Mouse (Mus musculus) neutrophil, adult 5-6 weeks (primary cell): Measurements from ENCODE around the gene Rnd2. TPM values are rescaled to one million over a fixed set of nuclear protein-coding genes. Genes with fewer than 3 reads are reported as not detected.
"Not testable (repeated sequence)": the region's sequence is repeated elsewhere in the genome, so short reads cannot be mapped to it uniquely, and the experiment has no call there.

ENCODE experiments used
- ATAC-seq: fragments of 151-379, 151-347 bp; 2 replicates; pipeline ENCODE4 v1.8.0; 2017; ENCODE audit warnings: mild to moderate bottlenecking, moderate TSS enrichment; ENCODE audit not compliant: insufficient number of reproducible peaks, poor library complexity, low FRiP score, severe bottlenecking; ENCODE audit errors: extremely low read depth
- total RNA-seq: library from RNA; stranded (forward); fragments of 200-1000 nt; gene quantifications from 2 replicates; pipeline ENCODE4 v1.2.3, GENCODE M21; 2017

The Rnd2 gene
- total RNA-seq, 1 experiment from 2014 or later: 0.70 TPM

DNA sequence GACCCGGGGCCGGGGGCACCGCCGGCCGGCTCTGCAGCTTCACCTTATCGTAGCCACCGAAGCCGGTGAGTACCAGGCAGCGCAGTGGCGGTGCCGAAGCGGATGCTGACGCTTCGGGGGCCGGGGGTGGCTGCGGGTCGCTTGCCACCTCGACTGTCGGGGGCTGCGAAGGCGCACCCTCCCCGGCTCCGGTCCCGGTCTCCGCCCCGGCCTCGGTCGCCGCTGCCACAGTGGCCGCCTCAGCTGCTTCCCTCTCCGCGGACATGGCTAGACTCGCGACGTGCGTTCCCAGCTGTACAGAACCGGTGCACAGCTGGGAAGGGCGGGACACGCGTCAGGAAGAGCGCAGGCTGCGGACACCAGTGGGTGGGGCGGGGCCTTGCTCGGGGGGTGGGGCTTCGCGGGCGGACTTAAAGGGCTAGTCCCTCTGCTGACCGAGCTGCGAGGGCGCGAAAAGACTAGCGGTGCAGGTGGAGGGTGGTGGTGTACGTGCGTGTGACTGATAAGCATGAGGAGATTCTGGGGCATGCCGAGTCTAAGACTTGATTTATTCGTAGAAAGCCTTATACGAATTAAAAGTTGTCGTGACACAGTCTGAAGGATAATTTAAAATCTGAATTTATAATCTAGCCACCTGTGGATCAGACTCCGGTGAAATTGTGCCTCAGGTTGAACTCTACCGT is 1.2 kb downstream of the Rnd2 start, which contains the start of gene Vat1:
TSS of gene Vat1 (minus strand) at position 362 of the 683 bp plus-strand sequence.
- ATAC-seq: peak; percentile 43; the same call in 1 of the 2 replicates

DNA sequence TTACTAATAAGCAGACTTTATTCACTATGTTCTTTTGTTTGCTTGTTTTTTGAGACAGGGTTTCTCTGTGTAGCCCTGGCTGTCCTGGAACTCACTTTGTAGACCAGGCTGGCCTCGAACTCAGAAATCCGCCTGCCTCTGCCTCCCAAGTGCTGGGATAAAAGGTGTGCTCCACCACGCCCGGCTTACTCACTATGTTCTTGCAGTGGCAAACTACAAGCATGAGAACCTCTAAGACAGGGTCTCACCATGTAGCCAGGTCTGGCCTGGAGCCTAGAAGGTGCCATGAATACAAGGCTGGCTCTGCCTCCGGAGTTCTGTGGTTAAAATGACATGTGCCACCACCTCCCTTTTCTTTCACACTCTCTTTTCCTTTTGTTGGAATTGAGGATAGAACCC is 1.8 kb downstream of the Rnd2 start:
- ATAC-seq: not testable (repeated sequence)

DNA sequence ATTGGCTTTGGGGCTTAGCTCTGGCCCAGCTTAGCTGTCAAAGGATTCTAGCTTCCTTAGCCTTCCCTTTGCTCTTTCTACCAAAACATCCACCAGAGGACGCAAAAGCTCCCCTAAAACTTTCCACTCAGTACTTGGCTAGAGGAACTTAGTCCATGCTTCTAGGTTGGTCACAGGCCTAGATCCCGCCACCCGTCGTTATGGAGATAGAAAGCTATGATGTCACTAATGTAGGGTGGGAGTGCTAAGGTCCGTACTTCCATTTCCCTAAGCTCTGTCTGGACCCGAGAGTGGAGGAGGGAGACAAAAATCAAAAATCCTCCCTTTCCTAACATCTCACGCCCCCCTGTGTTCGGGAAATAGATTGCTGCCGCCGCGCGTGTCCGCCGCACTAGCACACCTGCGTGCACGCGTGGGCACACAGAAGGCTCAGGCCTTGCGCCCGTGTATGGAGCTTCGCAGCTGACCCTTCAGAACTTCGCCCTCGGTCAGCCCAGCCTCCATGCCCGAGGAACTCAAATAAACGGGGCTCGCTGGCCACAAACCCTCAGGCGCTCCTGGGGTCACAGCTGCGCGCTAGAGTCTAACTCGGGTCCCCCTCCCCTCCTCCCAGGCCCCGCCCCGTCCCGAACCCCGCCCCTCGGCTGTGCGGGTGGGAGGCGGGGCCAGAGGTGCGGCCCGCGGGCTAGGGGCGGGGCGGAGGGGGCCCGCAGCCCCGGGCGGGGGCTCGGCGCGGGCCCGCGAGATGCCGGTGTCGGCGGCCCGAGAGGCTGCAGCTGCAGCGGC is 2.9 kb downstream of the Rnd2 start:
- ATAC-seq: peak; percentile 17

DNA sequence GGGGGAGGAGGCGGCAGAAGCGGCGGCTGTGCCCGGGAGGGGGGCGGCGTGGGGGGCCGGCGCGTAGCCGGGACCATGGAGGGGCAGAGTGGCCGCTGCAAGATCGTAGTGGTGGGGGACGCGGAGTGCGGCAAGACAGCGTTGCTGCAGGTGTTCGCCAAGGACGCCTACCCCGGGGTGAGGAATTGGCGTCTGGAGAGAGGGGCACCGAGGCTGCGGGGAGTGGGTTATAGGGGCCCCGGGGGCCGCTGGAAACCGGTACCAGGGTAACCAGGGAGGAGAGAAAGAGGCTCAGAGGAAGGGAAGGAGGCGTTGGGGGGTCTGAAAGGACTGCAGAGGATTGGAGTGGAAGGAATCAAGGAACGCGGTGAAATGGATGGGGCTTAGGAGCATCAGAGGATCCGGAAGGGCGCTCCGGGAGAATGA is 3.5 kb downstream of the Rnd2 start:
- ATAC-seq: no peak

DNA sequence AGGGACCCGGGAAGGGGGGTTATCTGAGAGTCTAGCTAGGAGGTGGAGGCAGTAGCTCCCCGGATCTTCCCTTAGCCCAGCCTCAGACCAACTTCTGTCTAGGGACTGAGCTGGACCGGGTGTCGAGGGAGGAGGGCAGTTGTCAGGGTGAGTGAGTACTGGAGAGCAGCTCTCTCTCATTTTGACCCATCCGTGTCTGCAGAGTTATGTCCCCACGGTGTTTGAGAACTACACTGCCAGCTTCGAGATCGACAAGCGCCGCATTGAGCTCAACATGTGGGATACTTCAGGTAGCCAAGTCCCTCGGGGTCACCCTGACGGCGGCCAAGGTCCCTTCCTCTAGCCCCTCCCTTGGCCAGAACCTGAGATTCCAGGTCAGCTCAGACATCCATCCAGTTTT is 3.9 kb downstream of the Rnd2 start:
- no peak for ATAC-seq

DNA sequence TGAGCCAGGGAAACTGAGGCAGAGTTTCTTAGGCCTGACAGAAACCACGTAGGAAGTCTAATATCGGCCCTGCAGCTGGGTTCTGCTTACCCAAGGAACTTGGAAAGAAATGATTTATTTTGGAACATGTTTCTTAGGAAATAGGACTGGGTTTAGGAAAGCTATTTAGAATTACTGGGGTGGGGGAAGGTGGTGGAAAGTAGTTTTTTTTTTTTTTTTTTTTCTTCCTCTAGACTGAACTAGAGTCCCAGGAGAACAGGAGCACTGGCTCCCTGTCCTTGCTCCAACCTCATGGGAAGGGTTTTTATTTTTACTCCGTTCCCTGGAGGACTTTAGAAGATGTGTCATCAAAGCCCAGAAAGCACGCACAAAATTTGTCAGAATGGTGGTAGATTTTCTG is 4.4 kb downstream of the Rnd2 start:
- ATAC-seq: no peak

DNA sequence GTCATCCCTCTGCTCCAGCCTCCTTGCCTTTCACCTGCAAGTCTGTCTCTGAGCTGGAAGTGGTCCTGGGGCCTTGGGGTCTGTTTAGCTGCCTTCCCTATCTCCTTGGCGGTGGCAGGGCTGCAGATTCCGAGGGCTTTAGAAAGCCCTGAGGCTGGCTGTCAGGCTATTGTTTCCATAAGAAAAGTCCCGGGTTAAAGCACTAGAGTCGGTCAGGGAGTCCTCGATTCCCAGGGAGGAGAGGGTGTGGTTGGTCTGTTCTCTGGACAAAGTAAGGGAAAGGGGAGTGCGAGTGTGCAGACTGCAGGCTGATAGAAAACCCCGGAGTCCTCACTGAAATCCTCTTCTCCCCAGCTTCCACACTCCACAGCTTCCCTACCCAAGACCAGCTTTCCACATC is 5.4 kb downstream of the Rnd2 start:
- ATAC-seq: no peak

DNA sequence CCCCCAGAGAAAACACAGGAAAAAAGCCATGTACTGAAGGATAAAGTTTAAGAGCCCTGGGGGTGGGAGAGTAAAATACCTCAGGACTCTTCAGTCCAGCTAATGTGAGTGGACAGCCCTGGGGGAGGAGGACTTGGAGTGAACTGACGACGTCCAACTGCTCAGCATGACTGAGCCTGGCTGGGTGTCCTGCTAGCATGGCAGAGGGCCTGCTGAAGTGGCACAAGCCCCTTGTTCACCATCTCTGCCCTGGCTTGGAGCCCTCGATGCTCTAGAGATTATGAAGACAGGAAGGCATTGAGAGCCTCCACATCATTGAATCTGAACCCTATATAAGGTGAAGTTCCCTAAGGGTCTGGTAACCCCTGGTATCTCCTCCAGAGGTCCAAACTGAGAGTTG is 7.1 kb downstream of the Rnd2 start:
- ATAC-seq: no peak

DNA sequence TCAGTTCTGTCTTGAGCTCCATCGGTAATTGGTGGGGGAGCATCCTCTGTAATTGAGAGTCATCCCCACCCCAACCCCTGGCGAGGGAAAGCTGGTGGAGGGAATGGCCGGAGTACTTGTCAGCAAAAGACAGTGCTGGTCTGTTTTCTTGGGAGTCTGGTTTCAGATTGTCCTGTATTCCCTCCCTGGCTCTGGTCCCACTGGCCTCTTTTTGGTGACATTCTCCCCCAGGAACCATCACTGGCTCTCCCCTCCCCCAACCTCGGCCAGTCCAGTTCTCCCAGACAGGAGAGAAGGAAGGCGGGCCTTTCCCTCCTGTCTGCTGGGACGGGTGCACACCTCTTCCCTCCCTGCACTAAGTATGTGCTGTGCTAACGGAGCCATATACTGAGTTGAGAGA is 7.5 kb downstream of the Rnd2 start:
- no peak for ATAC-seq

DNA sequence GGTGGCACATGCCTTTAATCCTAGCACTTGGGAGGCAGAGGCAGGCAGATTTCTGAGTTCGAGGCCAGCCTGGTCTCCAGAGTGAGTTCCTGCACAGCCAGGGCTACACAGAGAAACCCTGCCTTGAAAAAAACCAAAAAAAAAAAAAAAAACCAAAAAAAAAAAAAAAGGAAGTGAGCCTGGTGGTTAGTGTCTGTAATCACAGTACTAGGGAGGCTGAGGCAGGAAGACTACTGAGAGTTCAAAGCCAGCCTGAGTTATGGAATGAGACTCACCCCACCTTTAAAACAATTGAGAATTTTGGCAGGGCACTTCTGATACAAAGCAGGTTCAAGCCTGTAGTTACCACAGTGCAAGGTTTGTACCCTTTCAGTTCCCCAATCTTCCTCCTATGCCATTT is 8.9 kb downstream of the Rnd2 start:
- not testable (repeated sequence) for ATAC-seq

DNA sequence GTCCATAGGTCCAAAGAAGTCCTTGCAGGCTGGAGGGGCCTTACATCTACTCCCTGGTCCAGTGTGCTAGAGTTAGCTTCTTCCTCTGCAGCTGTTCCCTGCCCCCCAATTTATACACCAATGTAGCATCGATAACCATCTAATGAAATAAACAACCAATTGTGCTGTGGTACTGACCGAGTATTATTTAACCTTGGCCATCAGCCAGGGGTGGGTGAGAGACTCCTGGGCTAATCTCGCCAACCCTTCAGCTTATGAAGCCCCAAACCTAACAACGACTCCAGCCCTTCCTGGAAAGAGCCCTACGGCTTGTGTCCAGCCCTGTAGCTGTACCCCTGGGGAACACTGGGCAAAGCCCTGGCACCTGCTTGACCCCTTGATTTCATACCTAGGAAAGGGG is 9.5 kb downstream of the Rnd2 start:
- no peak for ATAC-seq

DNA sequence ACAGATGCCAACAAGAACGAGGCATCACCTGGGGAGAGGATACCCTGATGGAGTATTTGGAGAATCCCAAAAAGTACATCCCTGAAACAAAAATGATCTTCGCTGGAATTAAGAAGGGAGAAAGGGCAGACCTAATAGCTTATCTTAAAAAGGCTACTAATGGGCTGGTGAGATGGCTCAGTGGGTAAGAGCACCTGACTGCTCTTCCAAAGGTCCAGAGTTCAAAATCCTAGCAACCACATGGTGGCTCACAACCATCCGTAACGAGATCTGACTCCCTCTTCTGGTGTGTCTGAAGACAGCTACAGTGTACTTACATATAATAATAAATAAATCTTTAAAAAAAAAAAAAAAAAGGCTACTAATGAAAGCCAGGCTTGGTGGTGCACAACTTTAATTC is 11.6 kb downstream of the Rnd2 start:
- ATAC-seq: not testable (repeated sequence)

DNA sequence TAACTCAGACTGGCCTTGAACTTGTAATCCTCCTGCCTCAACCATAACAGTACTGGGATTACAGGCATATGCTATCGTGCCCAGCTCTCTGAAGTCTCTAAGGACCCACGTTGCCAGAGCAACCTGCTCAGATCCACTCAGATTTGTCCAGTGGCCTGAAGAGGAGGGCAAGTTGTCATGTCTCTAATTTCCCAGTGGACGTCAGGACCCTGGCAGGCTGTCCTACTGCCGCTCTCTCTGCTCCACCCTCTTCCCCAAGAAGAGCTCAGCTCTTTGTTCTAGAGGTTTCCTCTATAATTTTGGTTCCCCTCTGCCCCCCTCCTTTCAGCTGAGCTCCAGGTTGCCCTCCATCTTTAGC is 12.4 kb downstream of the Rnd2 start:
- ATAC-seq: no peak

DNA sequence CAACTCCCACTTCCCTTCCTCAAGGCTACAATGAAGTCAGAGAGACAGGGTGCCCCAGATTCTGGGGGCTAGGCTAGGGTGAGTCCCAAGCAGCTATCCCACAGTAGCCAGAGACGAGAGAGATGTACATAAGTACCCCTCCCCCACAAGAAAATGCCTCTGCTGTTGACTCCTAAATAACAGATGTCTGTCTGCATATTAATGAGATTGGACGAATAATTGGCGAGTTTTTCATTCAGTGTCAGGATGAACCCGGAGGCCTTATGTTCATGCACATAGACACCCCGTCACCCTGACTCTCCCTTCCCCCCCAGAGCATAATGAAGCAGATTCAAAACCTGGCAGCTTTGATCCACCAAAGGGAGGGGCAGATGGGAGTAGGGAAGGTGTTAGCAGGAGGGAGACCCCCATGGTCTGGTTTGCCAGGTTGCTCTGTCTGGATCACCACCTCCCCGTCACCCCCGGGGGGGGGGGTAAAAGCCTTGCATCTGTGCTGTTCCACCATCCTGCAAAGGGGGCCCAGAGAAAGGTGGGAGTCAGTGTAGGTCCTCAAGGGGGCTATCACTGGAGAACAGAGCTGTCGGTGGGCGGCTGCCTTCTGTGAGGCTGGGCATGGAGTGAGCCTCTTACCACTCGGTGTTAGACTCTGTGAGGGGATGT is 12.9 kb downstream of the Rnd2 start:
- no peak for ATAC-seq

DNA sequence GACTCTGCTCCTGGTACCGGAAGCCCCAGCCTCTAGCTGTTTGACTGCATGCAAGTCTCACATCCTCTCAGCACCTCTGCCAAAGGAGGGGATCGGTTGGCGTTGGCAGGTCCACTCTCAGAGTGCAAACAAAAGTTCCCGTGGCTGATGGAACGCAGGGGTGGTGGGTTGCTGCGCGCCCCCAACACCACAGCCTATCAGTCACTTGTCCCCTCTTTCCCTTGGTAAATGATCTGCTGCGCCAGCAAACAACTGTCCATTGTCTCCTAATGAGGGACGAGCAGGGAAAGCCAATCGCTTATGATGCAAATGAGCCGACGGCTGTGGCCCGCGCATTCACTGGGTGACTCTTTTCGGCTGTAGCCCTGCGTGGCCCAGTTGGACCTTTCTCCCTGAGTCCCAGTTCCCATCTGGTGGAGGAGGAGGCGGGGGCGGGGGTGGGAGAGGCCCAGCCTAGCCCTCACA is 14.4 kb downstream of the Rnd2 start:
- ATAC-seq: no peak

DNA sequence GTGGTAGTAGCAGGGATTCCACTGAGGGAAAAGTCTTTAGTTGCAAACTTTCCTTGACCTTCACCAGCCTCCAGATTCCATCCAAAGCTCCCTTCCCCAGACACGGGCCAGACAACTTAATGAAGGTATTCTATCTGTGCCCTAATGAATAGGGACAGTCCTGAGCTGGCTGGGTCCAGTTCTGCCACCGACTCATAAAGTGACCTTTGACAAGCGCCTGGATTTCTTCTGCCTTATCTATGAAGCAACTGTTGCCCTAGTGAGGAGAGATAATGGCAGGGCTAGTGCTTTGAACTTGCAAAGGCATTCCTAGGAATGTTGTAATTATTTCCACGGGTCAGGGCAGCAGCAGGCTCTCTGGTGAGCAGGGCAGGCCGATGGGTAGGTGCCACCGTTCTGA is 16.1 kb downstream of the Rnd2 start:
- ATAC-seq: no peak

DNA sequence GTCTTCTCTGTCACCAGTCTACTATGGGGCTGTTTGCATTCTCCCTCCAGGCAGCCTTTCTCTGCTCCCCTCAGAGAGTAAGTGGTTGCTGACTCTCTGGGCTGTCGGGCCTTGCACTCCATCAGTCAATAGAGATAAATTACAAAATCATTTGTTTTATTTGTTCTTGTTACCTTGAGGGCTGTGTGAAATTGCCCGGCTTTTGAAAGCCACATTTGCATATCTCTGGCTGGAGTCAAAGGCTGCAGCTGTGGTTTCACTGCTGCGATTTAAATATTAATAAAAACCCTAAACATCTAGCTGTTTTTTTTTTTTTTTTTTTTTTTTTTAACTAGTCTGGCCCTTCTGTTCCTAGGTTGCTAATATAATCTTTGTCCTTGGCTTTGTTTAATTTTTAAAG is 19.0 kb downstream of the Rnd2 start:
- ATAC-seq: no peak

DNA sequence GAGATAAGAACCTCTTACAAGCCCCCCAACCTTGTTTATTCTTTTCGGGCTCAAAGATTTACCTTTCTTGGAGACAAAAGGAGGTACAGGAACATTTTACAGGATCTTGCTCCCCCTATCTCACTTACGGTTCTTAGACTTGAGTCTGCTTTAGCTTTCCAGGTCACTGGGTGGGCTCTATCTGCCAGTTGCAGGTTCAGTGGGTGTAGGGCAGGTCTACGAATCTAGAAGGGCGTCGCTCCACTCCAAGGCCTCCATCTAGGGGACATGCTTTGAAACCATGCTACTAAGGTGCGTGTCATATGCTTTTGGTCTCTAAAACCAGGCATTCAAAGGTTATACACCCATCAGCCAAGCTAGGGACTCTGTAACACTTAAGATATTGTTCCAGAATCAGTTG is 19.4 kb downstream of the Rnd2 start:
- ATAC-seq: no peak

DNA sequence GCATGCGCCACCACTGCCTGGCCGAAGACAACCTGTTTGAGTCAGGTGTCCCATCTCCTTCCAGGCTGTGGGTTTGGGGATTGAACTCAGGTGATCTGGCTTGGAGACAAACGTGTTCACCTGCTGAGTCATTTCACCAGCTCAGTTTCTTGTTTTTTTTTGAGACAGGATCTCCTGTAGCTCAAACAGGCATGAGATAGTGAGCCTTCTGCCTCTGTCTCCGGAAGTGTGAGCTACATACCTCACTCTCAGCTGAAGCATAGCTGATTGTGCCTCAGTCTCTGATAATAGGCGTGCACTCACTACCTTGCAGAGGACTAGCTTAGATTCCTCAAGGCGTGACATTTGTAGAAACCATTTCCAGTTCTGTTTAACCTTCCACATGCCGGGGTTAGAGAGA is 20.0 kb downstream of the Rnd2 start:
- ATAC-seq: no peak

DNA sequence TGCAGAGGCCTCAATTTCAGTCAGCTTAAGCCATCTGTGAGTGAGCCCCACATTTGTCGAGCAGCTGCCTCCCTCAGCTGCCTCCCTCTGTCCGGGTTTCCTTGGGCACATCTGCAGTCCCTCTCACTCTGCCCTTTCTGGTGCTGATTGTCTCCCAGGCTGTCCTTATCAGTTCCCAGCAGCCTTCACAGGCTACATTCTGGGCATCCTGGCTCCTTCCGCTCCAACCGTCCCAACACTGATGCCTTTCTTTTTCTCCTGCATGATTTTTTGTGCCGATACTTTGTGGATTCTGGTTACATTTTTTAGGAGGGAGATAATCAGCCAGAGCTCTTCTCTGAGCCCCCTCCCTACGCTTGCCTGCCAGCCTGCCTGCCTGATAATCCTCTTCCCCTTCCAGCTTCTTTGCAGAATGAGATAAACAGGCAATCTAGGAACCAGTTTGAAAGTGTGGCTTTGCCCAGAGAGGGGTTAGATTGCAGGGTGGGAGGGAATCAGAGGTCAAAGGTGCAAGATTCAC is 20.8 kb downstream of the Rnd2 start:
- no peak for ATAC-seq
